ENCODE assay signal across 9 mouse cellular contexts in genomic region chr5:147964776-147965175, GRCm38 (mm10). TPM values are rescaled to one million over a fixed set of nuclear protein-coding genes. Genes with fewer than 3 reads are reported as not detected.
DNase-seq lines count a peak whose midpoint lies in the region; ATAC-seq and TF ChIP-seq lines count a peak whose summit lies in the region.
"Had no signal": no experiment of that assay in that cellular context is flagged by ENCODE, and none has a peak within 500 bp of the region (broad histone marks: within the 10 kb centered on the region; RNA-seq: fewer than 3 reads in every experiment).

No protein-coding gene starts in this region.

- ATAC-seq in heart, postnatal 0 days (ENCODE audit: insufficient read depth, low read depth) = no peak
- ATAC-seq in neural tube, embryonic 11.5 days (ENCODE audit: insufficient read depth, low FRiP score, low TSS enrichment) = no peak
- no peak for ATAC-seq in neural tube, embryonic 15.5 days (ENCODE audit: low FRiP score)

- no peak overlapping the region for H3K9ac ChIP-seq in heart, postnatal 0 days (replicated peaks; ENCODE audit: low read depth, low read length)
- no peak overlapping the region for H3K9ac ChIP-seq in neural tube, embryonic 11.5 days (ENCODE audit: low read length)
- no peak overlapping the region for H3K9ac ChIP-seq in neural tube, embryonic 15.5 days (replicated peaks)
- H3K9ac ChIP-seq: midbrain, embryonic 12.5 days had no signal

- H3K4me2 ChIP-seq in heart, postnatal 0 days (ENCODE audit: low read depth, low read length) = no peak overlapping the region
- no peak overlapping the region for H3K4me2 ChIP-seq in neural tube, embryonic 11.5 days (ENCODE audit: low read depth)
- H3K4me2 ChIP-seq in neural tube, embryonic 15.5 days = no peak overlapping the region
- H3K4me2 ChIP-seq: midbrain, embryonic 12.5 days had no signal

- TF ChIP-seq CTCF in heart, postnatal 0 days (IDR thresholded peaks at IDR 0.05; ENCODE audit: low read depth) = peak; percentile 34
- TF ChIP-seq CTCF in olfactory bulb, adult 2 months (IDR thresholded peaks at IDR 0.05; ENCODE audit: insufficient read depth, low read depth, low read length) = peak; percentile 25; the same call in 1 of the 2 replicates

- H3K4me3 ChIP-seq in heart, postnatal 0 days (ENCODE audit: low read depth, low read length) = no peak overlapping the region
- H3K4me3 ChIP-seq in neural tube, embryonic 11.5 days (ENCODE audit: low read depth, low read length) = no peak overlapping the region
- H3K4me3 ChIP-seq in neural tube, embryonic 15.5 days (replicated peaks) = no peak overlapping the region
- H3K4me3 ChIP-seq in olfactory bulb, adult 2 months (ENCODE audit: insufficient read depth, low read depth, low read length) = no peak overlapping the region
- H3K4me3 ChIP-seq: midbrain, embryonic 12.5 days had no signal

- no peaks in the 10 kb centered on the region for H3K9me3 ChIP-seq in heart, postnatal 0 days (replicated peaks; ENCODE audit: control insufficient read depth, low read length)
- H3K9me3 ChIP-seq in neural tube, embryonic 11.5 days (ENCODE audit: control insufficient read depth, low read length) = no peaks in the 10 kb centered on the region
- H3K9me3 ChIP-seq in neural tube, embryonic 15.5 days (replicated peaks) = no peaks in the 10 kb centered on the region
- H3K9me3 ChIP-seq: midbrain, embryonic 12.5 days had no signal

- no peak for TF ChIP-seq POLR2A in olfactory bulb, adult 2 months (IDR thresholded peaks at IDR 0.05; ENCODE audit: insufficient read depth, low read depth, low read length)

- no peak overlapping the region for H3K27ac ChIP-seq in heart, postnatal 0 days (ENCODE audit: low read depth)
- no peak overlapping the region for H3K27ac ChIP-seq in neural tube, embryonic 11.5 days (ENCODE audit: low read depth, low read length)
- H3K27ac ChIP-seq in neural tube, embryonic 15.5 days (replicated peaks) = no peak overlapping the region
- H3K27ac ChIP-seq in olfactory bulb, adult 2 months (ENCODE audit: insufficient read depth, low read depth, low read length) = no peak overlapping the region
- H3K27ac ChIP-seq: midbrain, embryonic 12.5 days had no signal

- H3K4me1 ChIP-seq in heart, postnatal 0 days (ENCODE audit: control insufficient read depth, insufficient read depth) = no peaks in the 10 kb centered on the region
- H3K4me1 ChIP-seq in neural tube, embryonic 11.5 days (ENCODE audit: control insufficient read depth, insufficient read depth, low read length) = no peaks in the 10 kb centered on the region
- peaks cover 13% of the 10 kb centered on the region; the same call in 1 of the 2 replicates for H3K4me1 ChIP-seq in neural tube, embryonic 15.5 days
- H3K4me1 ChIP-seq in olfactory bulb, adult 2 months (ENCODE audit: control insufficient read depth, insufficient read depth, low read length) = peaks cover 4% of the 10 kb centered on the region
- H3K4me1 ChIP-seq: midbrain, embryonic 12.5 days had no signal

- H3K27me3 ChIP-seq in heart, postnatal 0 days (ENCODE audit: control insufficient read depth, insufficient read depth, low read length) = no peaks in the 10 kb centered on the region
- H3K27me3 ChIP-seq in neural tube, embryonic 11.5 days (ENCODE audit: control insufficient read depth, insufficient read depth, low read length) = no peaks in the 10 kb centered on the region
- H3K27me3 ChIP-seq in neural tube, embryonic 15.5 days (replicated peaks) = no peaks in the 10 kb centered on the region
- H3K27me3 ChIP-seq: midbrain, embryonic 12.5 days had no signal

- no peaks in the 10 kb centered on the region for H3K36me3 ChIP-seq in heart, postnatal 0 days (replicated peaks; ENCODE audit: control insufficient read depth, insufficient read depth, low read length)
- H3K36me3 ChIP-seq in neural tube, embryonic 11.5 days (ENCODE audit: control insufficient read depth, insufficient read depth, low read length) = no peaks in the 10 kb centered on the region
- no peaks in the 10 kb centered on the region for H3K36me3 ChIP-seq in neural tube, embryonic 15.5 days
- H3K36me3 ChIP-seq: midbrain, embryonic 12.5 days had no signal

- DNase-seq in heart, postnatal 0 days (ENCODE audit: low spot score) = no peak
- no peak for DNase-seq in heart, adult 8-10 months (ENCODE audit: low spot score)
- DNase-seq in neural tube, embryonic 11.5 days (ENCODE audit: low spot score) = peak; percentile 19
- DNase-seq in c-Kit-positive CD71-positive TER-119-positive erythroid progenitor cells, embryonic 14.5 days (ENCODE audit: low spot score) = peak; percentile 9
- DNase-seq in right cerebral cortex, postnatal 25 days = no peak
- DNase-seq in left cerebral cortex, adult 8-10 months (ENCODE audit: low spot score in 2 of 2) = no peak

- TF ChIP-seq EP300 in heart, postnatal 0 days (IDR thresholded peaks at IDR 0.05; ENCODE audit: low read depth) = no peak

- WGBS in heart, postnatal 0 days = 46% methylated on average over 2 of the region's 2 CpGs
- 50% methylated on average over 2 of the region's 2 CpGs for WGBS in neural tube, embryonic 11.5 days
- WGBS in neural tube, embryonic 15.5 days = 34% methylated on average over 2 of the region's 2 CpGs
- 43% methylated on average over 2 of the region's 2 CpGs for WGBS in olfactory bulb, adult 2 months

RNA-seq across cellular contexts. Expression of gene Mtus2, which starts 7.7 kb away (rescaled TPM):
- 59.9 and 101 TPM in 2 replicates for total RNA-seq in heart, postnatal 0 days (2014; rRNA removed; ENCODE audit: low replicate concordance)
- 151 and 165 TPM in 2 replicates for polyA plus RNA-seq in heart, postnatal 0 days (2015; fragmentation: Nextera tagmentation; extraction: Ambion mirVana)
- total RNA-seq in heart, adult 8-10 months (2022) = 100 to 1,000 TPM in 1 of 4 experiments, 10 to 100 TPM in 3; 77.3 to 126 (median 92.3) TPM
- polyA plus RNA-seq in neural tube, embryonic 11.5 days (2014; fragmentation: Nextera tagmentation; extraction: Ambion mirVana) = 25.2 and 27.5 TPM in 2 replicates
- polyA plus RNA-seq in neural tube, embryonic 15.5 days (2015; fragmentation: Nextera tagmentation; extraction: Ambion mirVana) = 35.9 and 39.2 TPM in 2 replicates
- polyA plus RNA-seq in olfactory bulb, adult 2 months (2012; ENCODE audit: insufficient read depth, insufficient read length, low replicate concordance, missing spikeins) = not detected in 2 replicates
- 10 to 100 TPM; 36.6 to 43.1 (median 39.3) TPM for total RNA-seq in left cerebral cortex, adult 8-10 months (2022)

Comparison
In these comparisons a context has a peak if more than half of its experiments do, and no peak if none do; other contexts are left out.
1. DNase-seq: peak in neural tube, embryonic 11.5 days (single experiment) and c-Kit-positive CD71-positive TER-119-positive erythroid progenitor cells, embryonic 14.5 days (single experiment); none in heart, postnatal 0 days (single experiment), heart, adult 8-10 months (single experiment), right cerebral cortex, postnatal 25 days (single experiment) and left cerebral cortex, adult 8-10 months (0 of 2).